Comparison of ENCODE assay signal across 16 mouse cellular contexts in the genomic region with DNA sequence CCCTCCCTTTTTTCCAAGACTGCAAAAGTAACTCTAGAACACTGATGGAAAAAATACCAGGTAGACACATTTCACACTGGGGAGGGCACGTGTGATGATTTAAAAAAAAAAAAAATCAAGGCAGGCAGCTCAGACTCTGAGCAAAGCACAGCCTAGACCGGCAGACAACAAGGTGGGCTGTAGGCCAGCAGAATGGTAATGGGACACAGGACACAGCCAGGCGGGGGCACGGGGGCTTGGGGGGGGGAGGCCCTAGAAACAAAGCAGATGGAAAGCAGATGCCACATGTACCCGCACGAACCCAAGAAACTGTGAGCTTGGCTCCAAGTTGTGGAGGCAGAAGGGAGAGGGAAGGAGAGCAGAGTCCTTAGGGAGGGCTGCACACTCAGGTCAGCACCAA. TPM values are rescaled to one million over a fixed set of nuclear protein-coding genes. Genes with fewer than 3 reads are reported as not detected.
DNase-seq lines count a peak whose midpoint lies in the region; ATAC-seq and TF ChIP-seq lines count a peak whose summit lies in the region.
"Had no signal": no experiment of that assay in that cellular context is flagged by ENCODE, and none has a peak within 500 bp of the region (broad histone marks: within the 10 kb centered on the region; RNA-seq: fewer than 3 reads in every experiment).

No protein-coding gene starts in this region.

- 65% methylated on average over 6 of the region's 6 CpGs for WGBS in heart, embryonic 11.5 days (ENCODE audit: insufficient replicate concordance)
- 73% methylated on average over 6 of the region's 6 CpGs for WGBS in kidney, embryonic 16.5 days
- 74% methylated on average over 6 of the region's 6 CpGs for WGBS in kidney, embryonic 15.5 days
- 29% methylated on average over 6 of the region's 6 CpGs for WGBS in embryonic facial prominence, embryonic 12.5 days

- TF ChIP-seq POLR2A in embryonic fibroblast, embryonic 13.5 days (IDR thresholded peaks at IDR 0.05; ENCODE audit: low read depth, low read length) = no peak

- H3K4me3 ChIP-seq in heart, embryonic 11.5 days (ENCODE audit: low read depth, low read length) = no peak overlapping the region
- no peak overlapping the region for H3K4me3 ChIP-seq in kidney, embryonic 16.5 days (ENCODE audit: low read length)
- H3K4me3 ChIP-seq in kidney, embryonic 15.5 days (replicated peaks) = no peak overlapping the region
- no peak overlapping the region for H3K4me3 ChIP-seq in embryonic facial prominence, embryonic 12.5 days
- H3K4me3 ChIP-seq in embryonic fibroblast, embryonic 13.5 days (ENCODE audit: insufficient read depth, low read length) = no peak overlapping the region
- H3K4me3 ChIP-seq: layer of hippocampus, adult 2 months; midbrain, embryonic 15.5 days; stomach, embryonic 15.5 days had no signal

- peak overlapping the region; percentile 80; the same call in 1 of the 2 replicates for H3K27ac ChIP-seq in heart, embryonic 11.5 days (ENCODE audit: low read depth, low read length)
- H3K27ac ChIP-seq in kidney, embryonic 16.5 days (ENCODE audit: low read length) = no peak overlapping the region
- no peak overlapping the region for H3K27ac ChIP-seq in kidney, embryonic 15.5 days
- H3K27ac ChIP-seq in embryonic facial prominence, embryonic 12.5 days = peak overlapping the region; percentile 30; the same call in 1 of the 2 replicates
- 0 out of 2 replicates have a peak overlapping the region, but pooled peaks have one; percentile 14 for H3K27ac ChIP-seq in embryonic fibroblast, embryonic 13.5 days (ENCODE audit: insufficient read depth, low read length)
- H3K27ac ChIP-seq: kidney, postnatal 0 days; layer of hippocampus, adult 2 months; macrophage; midbrain, embryonic 15.5 days; stomach, embryonic 15.5 days had no signal

- H3K27me3 ChIP-seq in heart, embryonic 11.5 days (ENCODE audit: control insufficient read depth, insufficient read depth, low read length) = no peaks in the 10 kb centered on the region
- H3K27me3 ChIP-seq in kidney, embryonic 16.5 days (ENCODE audit: insufficient read depth, low read length) = no peaks in the 10 kb centered on the region
- no peaks in the 10 kb centered on the region for H3K27me3 ChIP-seq in kidney, embryonic 15.5 days
- no peaks in the 10 kb centered on the region for H3K27me3 ChIP-seq in embryonic facial prominence, embryonic 12.5 days
- H3K27me3 ChIP-seq: midbrain, embryonic 15.5 days; stomach, embryonic 15.5 days had no signal

- TF ChIP-seq CTCF in embryonic fibroblast, embryonic 13.5 days (IDR thresholded peaks at IDR 0.05; ENCODE audit: borderline replicate concordance, insufficient read depth, low read length) = no peak

- peaks cover 58% of the 10 kb centered on the region for H3K4me1 ChIP-seq in heart, embryonic 11.5 days (ENCODE audit: control insufficient read depth, insufficient read depth, low read length)
- H3K4me1 ChIP-seq in kidney, embryonic 16.5 days (ENCODE audit: insufficient read depth, low read length) = peaks cover 9% of the 10 kb centered on the region; the same call in 1 of the 2 replicates
- H3K4me1 ChIP-seq in kidney, embryonic 15.5 days = peaks cover 3% of the 10 kb centered on the region; the same call in 1 of the 2 replicates
- H3K4me1 ChIP-seq in embryonic facial prominence, embryonic 12.5 days = peaks cover 67% of the 10 kb centered on the region
- H3K4me1 ChIP-seq in embryonic fibroblast, embryonic 13.5 days (ENCODE audit: control insufficient read depth, insufficient read depth, low read length) = peaks cover 15% of the 10 kb centered on the region

- no peaks in the 10 kb centered on the region for H3K9me3 ChIP-seq in heart, embryonic 11.5 days (replicated peaks; ENCODE audit: control insufficient read depth, low read length)
- no peaks in the 10 kb centered on the region for H3K9me3 ChIP-seq in kidney, embryonic 16.5 days (ENCODE audit: low read length)
- H3K9me3 ChIP-seq in kidney, embryonic 15.5 days (replicated peaks) = no peaks in the 10 kb centered on the region
- no peaks in the 10 kb centered on the region for H3K9me3 ChIP-seq in embryonic facial prominence, embryonic 12.5 days
- H3K9me3 ChIP-seq: midbrain, embryonic 15.5 days; stomach, embryonic 15.5 days had no signal

- intact Hi-C loops in heart, postnatal 10 days (cut with DNase I) = no loop called here

- H3K4me2 ChIP-seq in heart, embryonic 11.5 days = no peak overlapping the region
- no peak overlapping the region for H3K4me2 ChIP-seq in kidney, embryonic 16.5 days (replicated peaks; ENCODE audit: low read depth, low read length)
- no peak overlapping the region for H3K4me2 ChIP-seq in kidney, embryonic 15.5 days
- no peak overlapping the region for H3K4me2 ChIP-seq in embryonic facial prominence, embryonic 12.5 days (replicated peaks)
- H3K4me2 ChIP-seq: midbrain, embryonic 15.5 days; stomach, embryonic 15.5 days had no signal

- H3K9ac ChIP-seq in heart, embryonic 11.5 days (ENCODE audit: low read depth, low read length) = no peak overlapping the region
- no peak overlapping the region for H3K9ac ChIP-seq in kidney, embryonic 16.5 days (replicated peaks; ENCODE audit: low read length)
- H3K9ac ChIP-seq in kidney, embryonic 15.5 days = no peak overlapping the region
- H3K9ac ChIP-seq in embryonic facial prominence, embryonic 12.5 days = no peak overlapping the region
- H3K9ac ChIP-seq: midbrain, embryonic 15.5 days; stomach, embryonic 15.5 days had no signal

- no peak for DNase-seq in heart, postnatal 10 days
- no peak for DNase-seq in right cerebral cortex, postnatal 10 days (ENCODE audit: low spot score in 2 of 2)
- DNase-seq: adrenal gland, adult 8-10 months; cerebellum, adult 18-20 months; lung, adult 18-20 months had no signal

- ATAC-seq in heart, embryonic 11.5 days (replicated peaks; ENCODE audit: insufficient number of reproducible peaks, low FRiP score, low TSS enrichment) = no peak
- 0 out of 2 replicates have a peak, but pooled peaks have one; percentile 4 for ATAC-seq in kidney, embryonic 16.5 days (ENCODE audit: low FRiP score, low TSS enrichment)
- no peak for ATAC-seq in kidney, embryonic 15.5 days (replicated peaks; ENCODE audit: low FRiP score)
- ATAC-seq in embryonic facial prominence, embryonic 12.5 days (ENCODE audit: insufficient number of reproducible peaks, insufficient read depth, low FRiP score, low TSS enrichment) = no peak
- ATAC-seq: midbrain, embryonic 15.5 days had no signal

- no peaks in the 10 kb centered on the region for H3K36me3 ChIP-seq in heart, embryonic 11.5 days (ENCODE audit: control insufficient read depth, insufficient read depth, low read length)
- H3K36me3 ChIP-seq in kidney, embryonic 16.5 days (ENCODE audit: insufficient read depth, low read length) = no peaks in the 10 kb centered on the region
- no peaks in the 10 kb centered on the region for H3K36me3 ChIP-seq in kidney, embryonic 15.5 days
- peaks cover 14% of the 10 kb centered on the region for H3K36me3 ChIP-seq in embryonic facial prominence, embryonic 12.5 days
- H3K36me3 ChIP-seq: G1E; midbrain, embryonic 15.5 days had no signal

RNA-seq across cellular contexts. Expression of gene Pdzrn3, which starts 11.9 kb away (rescaled TPM):
- polyA plus RNA-seq in heart, embryonic 11.5 days (2014; fragmentation: Nextera tagmentation; extraction: Ambion mirVana) = 9.5 and 10.5 TPM in 2 replicates
- 10 to 100 TPM; 41.4 to 69.5 TPM for total RNA-seq in heart, postnatal 10 days (2021)
- polyA plus RNA-seq in kidney, embryonic 16.5 days (2015; fragmentation: Nextera tagmentation; extraction: Ambion mirVana) = 8.6 and 8.7 TPM in 2 replicates
- polyA plus RNA-seq in kidney, embryonic 15.5 days (2015; fragmentation: Nextera tagmentation; extraction: Ambion mirVana) = 9.3 and 9.9 TPM in 2 replicates
- polyA plus RNA-seq in embryonic facial prominence, embryonic 12.5 days (2016; fragmentation: Nextera tagmentation; extraction: Ambion mirVana) = 16.5 and 17.3 TPM in 2 replicates
- 65.4 and 67.9 TPM in 2 replicates for polyA plus RNA-seq in embryonic fibroblast, embryonic 13.5 days (2011; ENCODE audit: insufficient read length, low read depth, missing spikeins)
- polyA plus RNA-seq: G1E, macrophage had no signal

Comparison
In these comparisons a context has a peak if more than half of its experiments do, and no peak if none do; other contexts are left out.
1. H3K27ac ChIP-seq: peak in heart, embryonic 11.5 days (single experiment), embryonic facial prominence, embryonic 12.5 days (single experiment) and embryonic fibroblast, embryonic 13.5 days (single experiment); none in kidney, embryonic 16.5 days (single experiment) and kidney, embryonic 15.5 days (single experiment).